Mouse (Mus musculus) embryo, embryonic 10.5 days (tissue): ENCODE results near the gene Doc2b.

ENCODE experiments used
- DNase-seq: peaks from one replicate; pipeline ENCODE4 v3.0.0-alpha.2; 2015; ENCODE audit warnings: low spot score

Gene Doc2b

GRCm38 (mm10) chr11:75792535-75792934 is 3.3 kb downstream of the Doc2b start:
- no peak for DNase-seq

- no peak for DNase-seq
Observed at GRCm38 (mm10) chr11:75785897-75786296, 10.0 kb downstream of the Doc2b start.

GRCm38 (mm10) chr11:75783799-75784198 is 12.1 kb downstream of the Doc2b start:
- DNase-seq = no peak

GRCm38 (mm10) chr11:75781919-75782318 is 13.9 kb downstream of the Doc2b start:
- DNase-seq = peak; percentile 88

GRCm38 (mm10) chr11:75775919-75776318 is 19.9 kb downstream of the Doc2b start:
- no peak for DNase-seq

GRCm38 (mm10) chr11:75772562-75772961 is 23.3 kb downstream of the Doc2b start:
- DNase-seq = no peak

- peak; percentile 92 for DNase-seq
Observed at GRCm38 (mm10) chr11:75769206-75769605, 26.6 kb downstream of the Doc2b start.

- no peak for DNase-seq
Observed at GRCm38 (mm10) chr11:75768091-75768989, 27.5 kb downstream of the Doc2b start.

GRCm38 (mm10) chr11:75767014-75767413 is 28.8 kb downstream of the Doc2b start:
- peak; percentile 10 for DNase-seq

GRCm38 (mm10) chr11:75765161-75765560 is 30.7 kb downstream of the Doc2b start:
- DNase-seq = no peak

- no peak for DNase-seq
Observed at GRCm38 (mm10) chr11:75764521-75765023, 31.3 kb downstream of the Doc2b start.

- DNase-seq = no peak
Observed at GRCm38 (mm10) chr11:75762708-75763107, 33.1 kb downstream of the Doc2b start.

- no peak for DNase-seq
Observed at GRCm38 (mm10) chr11:75760785-75761184, 35.1 kb downstream of the Doc2b start.

- no peak for DNase-seq
Observed at GRCm38 (mm10) chr11:75758553-75758952, 37.3 kb downstream of the Doc2b start.

- no peak for DNase-seq
Observed at GRCm38 (mm10) chr11:75756687-75757086, 39.2 kb downstream of the Doc2b start.

GRCm38 (mm10) chr11:75751082-75751481 is 44.8 kb downstream of the Doc2b start:
- no peak for DNase-seq

- DNase-seq = no peak
Observed at GRCm38 (mm10) chr11:75750537-75750936, 45.3 kb downstream of the Doc2b start.

- no peak for DNase-seq
Observed at GRCm38 (mm10) chr11:75744761-75745160, 51.1 kb downstream of the Doc2b start.

GRCm38 (mm10) chr11:75741615-75742014 is 54.2 kb downstream of the Doc2b start:
- DNase-seq = no peak

GRCm38 (mm10) chr11:75740204-75740603 is 55.6 kb downstream of the Doc2b start:
- no peak for DNase-seq

GRCm38 (mm10) chr11:75738477-75738821 is 57.4 kb downstream of the Doc2b start:
- DNase-seq = no peak

GRCm38 (mm10) chr11:75737806-75738476 is 57.9 kb downstream of the Doc2b start:
- DNase-seq = no peak

- no peak for DNase-seq
Observed at GRCm38 (mm10) chr11:75736978-75737377, 58.9 kb downstream of the Doc2b start.
